In genomic region chrX:99324546-99325170, GRCm38 (mm10) we compare ENCODE assay signal across 10 mouse cellular contexts.
DNase-seq lines count a peak whose midpoint lies in the region; ATAC-seq lines count a peak whose summit lies in the region.
"Had no signal": no experiment of that assay in that cellular context is flagged by ENCODE, and none has a peak within 500 bp of the region (broad histone marks: within the 10 kb centered on the region; RNA-seq: fewer than 3 reads in every experiment).

No protein-coding gene starts in this region.

- intact Hi-C loops in heart, postnatal 36 days (cut with DNase I), result no loop called here

- no peaks in the 10 kb centered on the region for H3K9me3 ChIP-seq in heart, embryonic 13.5 days
- no peaks in the 10 kb centered on the region for H3K9me3 ChIP-seq in limb, embryonic 13.5 days
- H3K9me3 ChIP-seq in limb, embryonic 10.5 days (replicated peaks), result no peaks in the 10 kb centered on the region
- H3K9me3 ChIP-seq in forebrain, embryonic 16.5 days (ENCODE audit: control insufficient read depth, low read length), result no peaks in the 10 kb centered on the region
- no peaks in the 10 kb centered on the region for H3K9me3 ChIP-seq in liver, embryonic 11.5 days (ENCODE audit: control insufficient read depth, low read length)
- H3K9me3 ChIP-seq: megakaryocyte, embryonic 14.5 days had no signal

- H3K27me3 ChIP-seq in heart, embryonic 13.5 days (replicated peaks), result peaks cover 36% of the 10 kb centered on the region
- H3K27me3 ChIP-seq in limb, embryonic 13.5 days, result peaks cover 62% of the 10 kb centered on the region
- peaks cover 100% of the 10 kb centered on the region for H3K27me3 ChIP-seq in limb, embryonic 10.5 days (ENCODE audit: low read depth, poor library complexity, severe bottlenecking)
- no peaks in the 10 kb centered on the region for H3K27me3 ChIP-seq in forebrain, embryonic 16.5 days (replicated peaks; ENCODE audit: control insufficient read depth, insufficient read depth, low read length)
- peaks cover 24% of the 10 kb centered on the region for H3K27me3 ChIP-seq in liver, embryonic 11.5 days (replicated peaks; ENCODE audit: control insufficient read depth, insufficient read depth, low read length)

- H3K9ac ChIP-seq in heart, embryonic 13.5 days, result no peak overlapping the region
- H3K9ac ChIP-seq in limb, embryonic 13.5 days, result no peak overlapping the region
- H3K9ac ChIP-seq in forebrain, embryonic 16.5 days (replicated peaks; ENCODE audit: low read depth, low read length), result no peak overlapping the region
- no peak overlapping the region for H3K9ac ChIP-seq in liver, embryonic 11.5 days (ENCODE audit: low read depth, low read length)

- DNase-seq in heart, postnatal 36 days, result no peak
- no peak for DNase-seq in limb, embryonic 10.5 days (ENCODE audit: low spot score)
- peak; percentile 46 for DNase-seq in adrenal gland, postnatal 10 days
- DNase-seq in liver, embryonic 11.5 days (ENCODE audit: low spot score), result no peak
- DNase-seq: cerebellum, adult 8-10 months had no signal

- no peak overlapping the region for H3K4me3 ChIP-seq in heart, embryonic 13.5 days
- H3K4me3 ChIP-seq in limb, embryonic 13.5 days, result no peak overlapping the region
- H3K4me3 ChIP-seq in limb, embryonic 10.5 days, result no peak overlapping the region
- no peak overlapping the region for H3K4me3 ChIP-seq in forebrain, embryonic 16.5 days (replicated peaks; ENCODE audit: low read length)
- no peak overlapping the region for H3K4me3 ChIP-seq in liver, embryonic 11.5 days (ENCODE audit: low read depth, low read length)
- H3K4me3 ChIP-seq: megakaryocyte, embryonic 14.5 days had no signal

- 48% methylated on average over 6 of the region's 6 CpGs for WGBS in heart, embryonic 13.5 days
- WGBS in limb, embryonic 13.5 days, result 65% methylated on average over 6 of the region's 6 CpGs
- 59% methylated on average over 6 of the region's 6 CpGs for WGBS in limb, embryonic 10.5 days
- 54% methylated on average over 6 of the region's 6 CpGs for WGBS in forebrain, embryonic 16.5 days
- WGBS in liver, embryonic 11.5 days, result 53% methylated on average over 6 of the region's 6 CpGs

- peaks cover 49% of the 10 kb centered on the region for H3K4me1 ChIP-seq in heart, embryonic 13.5 days
- H3K4me1 ChIP-seq in limb, embryonic 13.5 days, result peaks cover 22% of the 10 kb centered on the region
- H3K4me1 ChIP-seq in limb, embryonic 10.5 days, result peaks cover 29% of the 10 kb centered on the region
- peaks cover 8% of the 10 kb centered on the region; the same call in 1 of the 2 replicates for H3K4me1 ChIP-seq in forebrain, embryonic 16.5 days (replicated peaks; ENCODE audit: control insufficient read depth, insufficient read depth, low read length)
- H3K4me1 ChIP-seq in liver, embryonic 11.5 days (replicated peaks; ENCODE audit: control insufficient read depth, insufficient read depth, low read length), result no peaks in the 10 kb centered on the region

- no peak overlapping the region for H3K4me2 ChIP-seq in heart, embryonic 13.5 days
- no peak overlapping the region for H3K4me2 ChIP-seq in limb, embryonic 13.5 days (replicated peaks)
- no peak overlapping the region for H3K4me2 ChIP-seq in forebrain, embryonic 16.5 days (ENCODE audit: low read length)
- H3K4me2 ChIP-seq in liver, embryonic 11.5 days, result no peak overlapping the region

- H3K27ac ChIP-seq in heart, embryonic 13.5 days (replicated peaks), result peak overlapping the region; percentile 83
- H3K27ac ChIP-seq in limb, embryonic 13.5 days, result peak overlapping the region; percentile 48; the same call in 1 of the 2 replicates
- H3K27ac ChIP-seq in limb, embryonic 10.5 days, result no peak overlapping the region
- 0 out of 2 replicates have a peak overlapping the region, but pooled peaks have one; percentile 48 for H3K27ac ChIP-seq in forebrain, embryonic 16.5 days (ENCODE audit: low read length)
- no peak overlapping the region for H3K27ac ChIP-seq in liver, embryonic 11.5 days (ENCODE audit: low read depth, low read length)

- H3K36me3 ChIP-seq in heart, embryonic 13.5 days, result no peaks in the 10 kb centered on the region
- no peaks in the 10 kb centered on the region for H3K36me3 ChIP-seq in limb, embryonic 13.5 days
- no peaks in the 10 kb centered on the region for H3K36me3 ChIP-seq in limb, embryonic 10.5 days
- H3K36me3 ChIP-seq in forebrain, embryonic 16.5 days (ENCODE audit: control insufficient read depth, insufficient read depth), result no peaks in the 10 kb centered on the region
- no peaks in the 10 kb centered on the region for H3K36me3 ChIP-seq in liver, embryonic 11.5 days (ENCODE audit: control insufficient read depth, insufficient read depth, low read length)

- ATAC-seq in heart, embryonic 13.5 days (ENCODE audit: extremely low read depth, insufficient number of reproducible peaks, low FRiP score, low TSS enrichment), result no peak
- no peak for ATAC-seq in limb, embryonic 13.5 days (ENCODE audit: low FRiP score, low read depth)
- no peak for ATAC-seq in forebrain, embryonic 16.5 days
- ATAC-seq in erythroblast, adult 5-6 weeks (replicated peaks; ENCODE audit: low FRiP score, poor library complexity, severe bottlenecking), result no peak
- ATAC-seq in liver, embryonic 11.5 days (replicated peaks; ENCODE audit: low FRiP score), result no peak

Comparison
In these comparisons a context has a peak if more than half of its experiments do, and no peak if none do; other contexts are left out.
1. H3K27ac ChIP-seq: peak in heart, embryonic 13.5 days (single experiment), limb, embryonic 13.5 days (single experiment) and forebrain, embryonic 16.5 days (single experiment); none in limb, embryonic 10.5 days (single experiment) and liver, embryonic 11.5 days (single experiment).